Mouse (Mus musculus) myocyte (in vitro differentiated cells): ENCODE data around the gene Hps4. TPM values are rescaled to one million over a fixed set of nuclear protein-coding genes. Genes with fewer than 3 reads are reported as not detected.

Experiments
- H3K27me3 ChIP-seq: one replicate; pipeline ENCODE4 v1.6.1; 2011; ENCODE audit not compliant: control insufficient read depth, insufficient read depth, insufficient read length
- H3K36me3 ChIP-seq: one replicate; pipeline ENCODE4 v1.6.1; 2011; ENCODE audit not compliant: control insufficient read depth, insufficient read depth
- H3K4me2 ChIP-seq: one replicate; pipeline ENCODE4 v1.6.1; 2011; ENCODE audit warnings: low read depth, control low read depth
- H3K4me3 ChIP-seq: one replicate; pipeline ENCODE4 v1.5.1; 2011; ENCODE audit warnings: mild to moderate bottlenecking, control low read depth, moderate library complexity
- H3K79me2 ChIP-seq: one replicate; pipeline ENCODE4 v1.6.1; 2011; ENCODE audit not compliant: control insufficient read depth, insufficient read depth
- H3ac ChIP-seq: one replicate; pipeline ENCODE4 v1.6.1; 2011; ENCODE audit not compliant: control insufficient read depth, insufficient read length
- CEBPB ChIP-seq: IDR thresholded peaks from 2 replicates; pipeline ENCODE4 v1.6.1; 2011; ENCODE audit warnings: mild to moderate bottlenecking, moderate library complexity; ENCODE audit not compliant: poor library complexity, insufficient read depth, severe bottlenecking
- E2F4 ChIP-seq: IDR thresholded peaks from one replicate; pipeline ENCODE4 v1.6.1; 2011; ENCODE audit warnings: mild to moderate bottlenecking, control low read depth, moderate library complexity; ENCODE audit not compliant: insufficient read depth
- MAX ChIP-seq: IDR thresholded peaks from one replicate; pipeline ENCODE4 v1.6.1; 2011; ENCODE audit warnings: low read depth, mild to moderate bottlenecking, control low read depth
- MYOD1 ChIP-seq, 3 experiments: IDR thresholded peaks; one replicate each; pipeline ENCODE4 v1.6.1; 2011; ENCODE audit warnings: control low read depth in 2 of 3, low read depth in 2 of 3, mild to moderate bottlenecking in 2 of 3, moderate library complexity in 1 of 3; ENCODE audit not compliant: insufficient read length in 2 of 3, control insufficient read depth in 1 of 3
- MYOG ChIP-seq, 3 experiments: IDR thresholded peaks; one replicate each; pipeline ENCODE4 v1.6.1; 2011; ENCODE audit warnings: control low read depth in 2 of 3, low read depth in 2 of 3, mild to moderate bottlenecking in 2 of 3; ENCODE audit not compliant: insufficient read length in 2 of 3, control insufficient read depth in 1 of 3, insufficient read depth in 1 of 3
- POLR2A ChIP-seq: IDR thresholded peaks from one replicate; pipeline ENCODE4 v1.6.1; 2011; ENCODE audit warnings: low read depth, mild to moderate bottlenecking, control low read depth, moderate library complexity; ENCODE audit not compliant: insufficient read length
- POLR2AphosphoS2 ChIP-seq: IDR thresholded peaks from one replicate; pipeline ENCODE4 v1.6.1; 2011; ENCODE audit warnings: low read depth, control low read depth; ENCODE audit not compliant: insufficient read length
- REST ChIP-seq: IDR thresholded peaks from one replicate; pipeline ENCODE4 v1.6.1; 2011; ENCODE audit warnings: mild to moderate bottlenecking, control low read depth, moderate library complexity; ENCODE audit not compliant: insufficient read depth, insufficient read length
- SRF ChIP-seq: IDR thresholded peaks from one replicate; pipeline ENCODE4 v1.6.1; 2011; ENCODE audit warnings: low read depth; ENCODE audit not compliant: control insufficient read depth, insufficient read length
- TCF12 ChIP-seq: IDR thresholded peaks from one replicate; pipeline ENCODE4 v1.6.1; 2011; ENCODE audit warnings: mild to moderate bottlenecking, control low read depth; ENCODE audit not compliant: poor library complexity, insufficient read depth, severe bottlenecking
- TCF3 ChIP-seq: IDR thresholded peaks from one replicate; pipeline ENCODE4 v1.6.1; 2011; ENCODE audit warnings: low read depth, control low read depth; ENCODE audit not compliant: insufficient read length
- USF1 ChIP-seq: IDR thresholded peaks from one replicate; pipeline ENCODE4 v1.6.1; 2011; ENCODE audit warnings: low read depth, mild to moderate bottlenecking, control low read depth, moderate library complexity
- polyA plus RNA-seq: library from polyadenylated mRNA; unstranded; fragments of >200 nt; fragmentation: generic; extraction: Trizol; gene quantifications from one replicate; pipeline ENCODE4 v1.2.1, GENCODE M21; 2012; ENCODE audit warnings: missing spikeins

The Hps4 gene
- polyA plus RNA-seq: 19.1 TPM

GRCm38 (mm10) chr5:112342463-112343204 is at the start of gene Hps4, which contains the start of gene Srrd:
Gene Hps4 (plus strand): TSS chr5:112343083.
Gene Srrd (minus strand): TSS chr5:112343040.
- Histone ChIP-seq H3K79me2 (peaks cover 8% of the 10 kb centered on the region), H3ac (peak within 1 kb of the TSS; percentile 89), H3K4me2 (peak within 1 kb of the TSS; percentile 92), H3K36me3 (peaks cover 13% of the 10 kb centered on the region), H3K4me3 (peak within 1 kb of the TSS; percentile 82), H3K27me3 (no peaks in the 10 kb centered on the region)
- TF ChIP-seq USF1 (no peak), E2F4 (no peak), POLR2AphosphoS2 (peak; percentile 87), MYOD1 (IDR thresholded peaks at IDR 0.05; ENCODE audit: control insufficient read depth in 1 of 3, insufficient read length in 2 of 3, low read depth in 2 of 3) (peak in 1 of 3 experiments; percentile 21), POLR2A (peak; percentile 94), SRF (peak; percentile 15), MAX (no peak), CEBPB (no peak), MYOG (IDR thresholded peaks at IDR 0.05; ENCODE audit: control insufficient read depth in 1 of 3, insufficient read depth in 1 of 3, insufficient read length in 2 of 3, low read depth in 2 of 3) (no peak), TCF12 (no peak), REST (no peak), TCF3 (no peak)

DNA sequence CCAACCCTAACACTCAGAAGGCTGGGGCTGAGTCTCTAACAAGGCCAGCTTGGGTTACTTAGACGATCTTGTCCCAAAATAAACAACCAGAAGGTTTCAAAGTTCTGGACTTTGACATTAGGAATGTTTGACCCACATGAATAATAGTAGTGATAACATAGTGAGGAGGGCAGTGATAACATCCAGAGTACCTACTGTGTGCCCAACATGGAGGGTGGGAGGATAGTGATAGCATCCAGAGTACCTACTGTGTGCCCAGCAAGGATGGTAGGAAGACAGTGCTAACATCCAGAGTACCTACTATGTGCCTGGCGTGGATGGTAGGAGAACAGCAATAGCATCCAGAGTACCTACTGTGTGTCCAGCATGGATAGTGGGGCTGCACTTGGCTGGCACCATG is 49.1 kb upstream of the Hps4 start:
- no peak overlapping the region for H3K4me3 ChIP-seq
- peaks cover 100% of the 10 kb centered on the region for H3K79me2 ChIP-seq
- no peaks in the 10 kb centered on the region for H3K27me3 ChIP-seq
- H3K4me2 ChIP-seq: no peak overlapping the region
- H3K36me3 ChIP-seq: no peaks in the 10 kb centered on the region
- TF ChIP-seq POLR2AphosphoS2: no peak
- TF ChIP-seq TCF12: no peak
- H3ac ChIP-seq: no peak overlapping the region

DNA sequence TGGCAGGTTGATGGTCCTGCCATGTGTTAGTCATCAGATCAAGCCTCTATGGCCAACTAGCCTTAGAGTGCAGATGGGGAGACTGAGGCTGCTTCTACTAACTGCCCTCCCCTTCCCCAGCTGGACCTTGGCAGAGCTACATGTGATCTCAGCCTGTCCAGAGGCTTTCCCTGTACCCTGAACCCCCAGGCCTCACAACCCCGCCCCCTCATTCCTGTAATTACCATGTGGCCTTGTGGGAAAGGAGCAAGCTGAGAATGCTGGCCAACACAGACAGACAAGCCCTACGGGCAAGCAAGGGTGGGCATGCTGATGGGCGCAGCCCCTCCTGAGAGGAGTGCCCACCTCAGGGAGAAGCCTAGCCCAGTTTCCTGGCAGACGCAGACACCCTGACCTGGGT is 48.2 kb upstream of the Hps4 start:
- no peak overlapping the region for H3K4me3 ChIP-seq
- peak overlapping the region; percentile 70 for H3K4me2 ChIP-seq
- H3K27me3 ChIP-seq: no peaks in the 10 kb centered on the region
- H3ac ChIP-seq: no peak overlapping the region
- H3K36me3 ChIP-seq: no peaks in the 10 kb centered on the region
- peaks cover 100% of the 10 kb centered on the region for H3K79me2 ChIP-seq
- no peak for TF ChIP-seq POLR2AphosphoS2
- TF ChIP-seq MYOG (IDR thresholded peaks at IDR 0.05; ENCODE audit: control insufficient read depth in 1 of 3, insufficient read depth in 1 of 3, insufficient read length in 2 of 3, low read depth in 2 of 3): no peak
- no peak for TF ChIP-seq MYOD1 (IDR thresholded peaks at IDR 0.05; ENCODE audit: control insufficient read depth in 1 of 3, insufficient read length in 2 of 3, low read depth in 2 of 3)
- no peak for TF ChIP-seq POLR2A
- no peak for TF ChIP-seq E2F4
- no peak for TF ChIP-seq USF1
- no peak for TF ChIP-seq TCF3
- TF ChIP-seq TCF12: no peak
- no peak for TF ChIP-seq MAX
- TF ChIP-seq SRF: no peak
- TF ChIP-seq REST: no peak
- TF ChIP-seq CEBPB: no peak

- no peak overlapping the region for H3ac ChIP-seq
- H3K27me3 ChIP-seq: no peaks in the 10 kb centered on the region
- H3K36me3 ChIP-seq: no peaks in the 10 kb centered on the region
- TF ChIP-seq TCF12 (no peak), POLR2A (peak; percentile 3), MYOD1 (IDR thresholded peaks at IDR 0.05; ENCODE audit: control insufficient read depth in 1 of 3, insufficient read length in 2 of 3, low read depth in 2 of 3) (peak in 2 of 3 experiments; percentile 32 to 70), SRF (no peak), TCF3 (no peak), MAX (no peak), E2F4 (no peak)
- no peak overlapping the region for H3K4me3 ChIP-seq
- H3K79me2 ChIP-seq: peaks cover 100% of the 10 kb centered on the region
- H3K4me2 ChIP-seq: peak overlapping the region; percentile 70
These were observed 47.7 kb upstream of the Hps4 start for GRCm38 (mm10) chr5:112295162-112295561.

- TF ChIP-seq REST (no peak), SRF (no peak), POLR2AphosphoS2 (no peak), TCF12 (no peak), USF1 (no peak), POLR2A (no peak), E2F4 (no peak), MAX (no peak), CEBPB (no peak), TCF3 (no peak)
These were observed 47.3 kb upstream of the Hps4 start for GRCm38 (mm10) chr5:112295564-112295963.

More at GRCm38 (mm10) chr5:112295564-112295963, 47.3 kb upstream of the Hps4 start:
- no peak overlapping the region for H3ac ChIP-seq
- no peaks in the 10 kb centered on the region for H3K36me3 ChIP-seq
- H3K4me2 ChIP-seq: peak overlapping the region; percentile 70
- peaks cover 100% of the 10 kb centered on the region for H3K79me2 ChIP-seq
- H3K27me3 ChIP-seq: no peaks in the 10 kb centered on the region
- H3K4me3 ChIP-seq: no peak overlapping the region
